1 mouse cellular context compared by ENCODE assay signal in the genomic region with DNA sequence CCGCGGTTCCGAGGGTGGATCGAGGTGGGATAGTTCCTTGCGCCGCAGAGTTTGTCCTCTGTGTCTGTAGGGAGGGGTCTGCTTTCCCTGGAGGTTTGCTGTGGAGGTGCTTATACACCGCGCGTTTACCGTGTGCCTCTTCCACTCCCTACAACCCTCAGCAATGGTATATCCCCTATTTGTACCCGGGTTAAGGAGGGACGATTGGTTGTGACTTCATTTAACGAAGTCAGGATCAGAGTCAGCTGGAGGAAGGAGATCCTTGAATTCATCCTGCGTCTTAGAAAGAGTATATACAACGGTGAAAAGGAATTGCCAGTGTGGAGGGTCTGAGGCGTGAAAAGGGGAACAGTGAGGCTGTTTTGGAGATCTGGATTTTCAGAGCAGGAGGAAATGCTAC.
TF ChIP-seq lines count a peak whose summit lies in the region.

No protein-coding gene starts in this region.

TF ChIP-seq in CH12.LX, 34 proteins besides CTCF, POLR2A, EP300 and RAD21:
- no peak for TF ChIP-seq ZMIZ1 (IDR thresholded peaks at IDR 0.05; ENCODE audit: low read depth, low read length)
- no peak for TF ChIP-seq GABPA (IDR thresholded peaks at IDR 0.05; ENCODE audit: insufficient replicate concordance, low read depth, low read length)
- no peak for TF ChIP-seq BHLHE40 (IDR thresholded peaks at IDR 0.05; ENCODE audit: low read depth, low read length)
- TF ChIP-seq MAX (IDR thresholded peaks at IDR 0.05; ENCODE audit: low read length): no peak
- no peak for TF ChIP-seq TBP (conservative IDR thresholded peaks at IDR 0.05; ENCODE audit: low read depth, low read length)
- TF ChIP-seq IRF4 (IDR thresholded peaks at IDR 0.05; ENCODE audit: low read depth, low read length): no peak
- no peak for TF ChIP-seq RCOR1 (conservative IDR thresholded peaks at IDR 0.05; ENCODE audit: low read depth, low read length)
- no peak for TF ChIP-seq ELF1 (IDR thresholded peaks at IDR 0.05; ENCODE audit: low read depth, low read length)
- TF ChIP-seq UBTF (IDR thresholded peaks at IDR 0.05; ENCODE audit: low read depth, low read length): no peak
- TF ChIP-seq USF1 (IDR thresholded peaks at IDR 0.05; ENCODE audit: low read depth, low read length): no peak
- TF ChIP-seq KAT2A (IDR thresholded peaks at IDR 0.05; ENCODE audit: insufficient replicate concordance, low read length): no peak
- TF ChIP-seq ETS1 (conservative IDR thresholded peaks at IDR 0.05; ENCODE audit: low read depth, low read length): no peak
- TF ChIP-seq E2F4 (IDR thresholded peaks at IDR 0.05; ENCODE audit: insufficient replicate concordance, low read depth, low read length): no peak
- no peak for TF ChIP-seq HCFC1 (IDR thresholded peaks at IDR 0.05; ENCODE audit: low read depth, low read length)
- TF ChIP-seq NRF1 (IDR thresholded peaks at IDR 0.05; ENCODE audit: low read depth, low read length): no peak
- TF ChIP-seq ZNF384 (IDR thresholded peaks at IDR 0.05; ENCODE audit: low read depth, low read length): no peak
- TF ChIP-seq TCF12 (IDR thresholded peaks at IDR 0.05; ENCODE audit: low read depth, low read length): no peak
- no peak for TF ChIP-seq MAFK (IDR thresholded peaks at IDR 0.05; ENCODE audit: insufficient replicate concordance, low read length)
- TF ChIP-seq MEF2A (IDR thresholded peaks at IDR 0.05; ENCODE audit: borderline replicate concordance, low read depth, low read length): no peak
TF ChIP-seq in CH12.LX: peak in this region for 0.
